Mouse (Mus musculus): ENCODE measurements around the gene Zfp507. TPM values are rescaled to one million over a fixed set of nuclear protein-coding genes. Genes with fewer than 3 reads are reported as not detected.

The Zfp507 gene
- polyA plus RNA-seq, 1 experiment from 2014 or later: 6.8 TPM

GRCm38 (mm10) chr7:35772347-35772746 is 30.5 kb downstream of the Zfp507 start:
- TF ChIP-seq CTCF (IDR thresholded peaks at IDR 0.05; ENCODE audit: low read depth): no peak
- no peak for TF ChIP-seq EP300 (optimal IDR thresholded peaks at IDR 0.05)
- no peak overlapping the region for H3K27ac ChIP-seq (replicated peaks)
- no peak for DNase-seq (ENCODE audit: low spot score)
- H3K4me2 ChIP-seq (replicated peaks; ENCODE audit: low read depth): no peak overlapping the region
- H3K4me3 ChIP-seq (ENCODE audit: low read depth, low read length): no peak overlapping the region
- peaks cover 23% of the 10 kb centered on the region for H3K36me3 ChIP-seq (ENCODE audit: control insufficient read depth, insufficient read depth, low read length)
- ATAC-seq (ENCODE audit: low FRiP score, low TSS enrichment): no peak
- no peaks in the 10 kb centered on the region for H3K4me1 ChIP-seq (replicated peaks; ENCODE audit: control insufficient read depth, insufficient read depth)
- 93% methylated on average over 8 of the region's 8 CpGs for WGBS
- H3K27me3 ChIP-seq (ENCODE audit: control insufficient read depth, insufficient read depth, low read length): no peaks in the 10 kb centered on the region
- no peak overlapping the region for H3K9ac ChIP-seq (ENCODE audit: low read length)
- no peaks in the 10 kb centered on the region for H3K9me3 ChIP-seq (ENCODE audit: control insufficient read depth, low read length)

GRCm38 (mm10) chr7:35771106-35771505 is 31.7 kb downstream of the Zfp507 start:
- no peak overlapping the region for H3K4me3 ChIP-seq (ENCODE audit: low read depth, low read length)
- no peak overlapping the region for H3K4me2 ChIP-seq (replicated peaks; ENCODE audit: low read depth)
- H3K36me3 ChIP-seq (ENCODE audit: control insufficient read depth, insufficient read depth, low read length): peaks cover 21% of the 10 kb centered on the region
- no peaks in the 10 kb centered on the region for H3K9me3 ChIP-seq (ENCODE audit: control insufficient read depth, low read length)
- no peak for TF ChIP-seq EP300 (optimal IDR thresholded peaks at IDR 0.05)
- H3K27ac ChIP-seq (replicated peaks): no peak overlapping the region
- no peaks in the 10 kb centered on the region for H3K4me1 ChIP-seq (replicated peaks; ENCODE audit: control insufficient read depth, insufficient read depth)
- H3K9ac ChIP-seq (ENCODE audit: low read length): no peak overlapping the region
- DNase-seq (ENCODE audit: low spot score): no peak
- H3K27me3 ChIP-seq (ENCODE audit: control insufficient read depth, insufficient read depth, low read length): no peaks in the 10 kb centered on the region
- ATAC-seq (ENCODE audit: low FRiP score, low TSS enrichment): no peak

GRCm38 (mm10) chr7:35770122-35770521 is 32.7 kb downstream of the Zfp507 start:
- Histone ChIP-seq H3K4me2 (replicated peaks; ENCODE audit: low read depth) (no peak overlapping the region), H3K27ac (replicated peaks) (no peak overlapping the region), H3K27me3 (ENCODE audit: control insufficient read depth, insufficient read depth, low read length) (no peaks in the 10 kb centered on the region), H3K9ac (ENCODE audit: low read length) (no peak overlapping the region), H3K4me1 (replicated peaks; ENCODE audit: control insufficient read depth, insufficient read depth) (no peaks in the 10 kb centered on the region), H3K4me3 (ENCODE audit: low read depth, low read length) (no peak overlapping the region), H3K36me3 (ENCODE audit: control insufficient read depth, insufficient read depth, low read length) (peaks cover 11% of the 10 kb centered on the region), H3K9me3 (ENCODE audit: control insufficient read depth, low read length) (no peaks in the 10 kb centered on the region)
- no peak for TF ChIP-seq CTCF (IDR thresholded peaks at IDR 0.05; ENCODE audit: low read depth)
- DNase-seq (ENCODE audit: low spot score) (no peak), ATAC-seq (ENCODE audit: low FRiP score, low TSS enrichment) (no peak)
- WGBS: 70% methylated on average over 7 of the region's 7 CpGs

GRCm38 (mm10) chr7:35764461-35764860 is 38.3 kb downstream of the Zfp507 start:
- 84% methylated on average over 11 of the region's 11 CpGs for WGBS
- Histone ChIP-seq H3K9me3 (ENCODE audit: control insufficient read depth, low read length) (no peaks in the 10 kb centered on the region), H3K27ac (replicated peaks) (no peak overlapping the region), H3K36me3 (ENCODE audit: control insufficient read depth, insufficient read depth, low read length) (no peaks in the 10 kb centered on the region), H3K4me2 (replicated peaks; ENCODE audit: low read depth) (no peak overlapping the region), H3K4me1 (replicated peaks; ENCODE audit: control insufficient read depth, insufficient read depth) (no peaks in the 10 kb centered on the region), H3K27me3 (ENCODE audit: control insufficient read depth, insufficient read depth, low read length) (no peaks in the 10 kb centered on the region), H3K9ac (ENCODE audit: low read length) (no peak overlapping the region), H3K4me3 (ENCODE audit: low read depth, low read length) (no peak overlapping the region)
- ATAC-seq (ENCODE audit: low FRiP score, low TSS enrichment) (no peak), DNase-seq (ENCODE audit: low spot score) (no peak)
- no peak for TF ChIP-seq EP300 (optimal IDR thresholded peaks at IDR 0.05)
- TF ChIP-seq CTCF (IDR thresholded peaks at IDR 0.05; ENCODE audit: low read depth): no peak

GRCm38 (mm10) chr7:35761801-35762200 is 41.0 kb downstream of the Zfp507 start:
- Histone ChIP-seq H3K4me1 (replicated peaks; ENCODE audit: control insufficient read depth, insufficient read depth) (no peaks in the 10 kb centered on the region), H3K4me2 (replicated peaks; ENCODE audit: low read depth) (no peak overlapping the region), H3K36me3 (ENCODE audit: control insufficient read depth, insufficient read depth, low read length) (no peaks in the 10 kb centered on the region), H3K9me3 (ENCODE audit: control insufficient read depth, low read length) (no peaks in the 10 kb centered on the region), H3K27me3 (ENCODE audit: control insufficient read depth, insufficient read depth, low read length) (no peaks in the 10 kb centered on the region), H3K9ac (ENCODE audit: low read length) (no peak overlapping the region), H3K27ac (replicated peaks) (no peak overlapping the region), H3K4me3 (ENCODE audit: low read depth, low read length) (no peak overlapping the region)
- DNase-seq (ENCODE audit: low spot score) (no peak), ATAC-seq (ENCODE audit: low FRiP score, low TSS enrichment) (no peak)
- WGBS: 67% methylated on average over 5 of the region's 5 CpGs
- TF ChIP-seq CTCF (IDR thresholded peaks at IDR 0.05; ENCODE audit: low read depth) (no peak), EP300 (optimal IDR thresholded peaks at IDR 0.05) (no peak)

- no peak for DNase-seq (ENCODE audit: low spot score)
- no peaks in the 10 kb centered on the region for H3K4me1 ChIP-seq (replicated peaks; ENCODE audit: control insufficient read depth, insufficient read depth)
- ATAC-seq (ENCODE audit: low FRiP score, low TSS enrichment): no peak
- no peak overlapping the region for H3K4me2 ChIP-seq (replicated peaks; ENCODE audit: low read depth)
- H3K36me3 ChIP-seq (ENCODE audit: control insufficient read depth, insufficient read depth, low read length): no peaks in the 10 kb centered on the region
- 15% methylated on average over 2 of the region's 2 CpGs for WGBS
- H3K4me3 ChIP-seq (ENCODE audit: low read depth, low read length): no peak overlapping the region
- no peak overlapping the region for H3K27ac ChIP-seq (replicated peaks)
- no peaks in the 10 kb centered on the region for H3K9me3 ChIP-seq (ENCODE audit: control insufficient read depth, low read length)
- no peak overlapping the region for H3K9ac ChIP-seq (ENCODE audit: low read length)
- H3K27me3 ChIP-seq (ENCODE audit: control insufficient read depth, insufficient read depth, low read length): no peaks in the 10 kb centered on the region
- no peak for TF ChIP-seq EP300 (optimal IDR thresholded peaks at IDR 0.05)
- peak; percentile 68 for TF ChIP-seq CTCF (IDR thresholded peaks at IDR 0.05; ENCODE audit: low read depth)
Measured at GRCm38 (mm10) chr7:35759602-35760001, 43.2 kb downstream of the Zfp507 start.
